Mouse (Mus musculus): ENCODE data around the gene Sept11. TPM values are rescaled to one million over a fixed set of nuclear protein-coding genes. Genes with fewer than 3 reads are reported as not detected.

Gene Sept11
- polyA plus RNA-seq, 1 experiment from 2014 or later = 92.8 TPM

DNA sequence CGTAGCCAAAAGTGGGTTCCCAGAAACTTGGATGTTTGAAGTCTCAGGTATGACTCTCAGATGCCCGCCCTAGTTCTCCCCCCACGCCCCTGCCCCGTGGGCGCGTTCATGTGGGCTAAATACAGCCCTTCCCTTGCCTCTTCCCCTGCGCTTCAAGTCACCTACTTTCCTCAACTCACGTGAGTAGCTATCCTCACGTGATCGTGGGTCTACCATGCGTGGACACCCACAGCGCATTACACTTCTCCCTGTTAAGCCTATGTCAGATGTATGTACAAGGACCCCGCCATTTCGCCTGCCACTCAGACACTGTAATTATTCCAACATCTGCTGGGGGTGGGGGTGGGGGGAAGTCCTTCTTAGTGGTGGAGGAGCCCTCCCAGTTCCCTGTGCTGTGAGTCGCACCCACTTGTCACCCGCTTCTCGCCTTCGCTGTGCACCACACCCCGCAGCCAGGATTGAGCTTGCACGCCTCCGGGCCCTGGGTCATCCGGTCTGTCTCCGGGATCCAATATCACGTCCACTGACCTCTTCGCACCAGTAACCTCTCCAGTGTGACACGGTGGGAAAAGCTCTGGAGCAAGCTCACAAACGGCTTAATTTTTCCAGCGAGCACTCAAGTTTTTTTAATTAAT, 973 bp upstream of the Sept11 start:
- H3K36me3 ChIP-seq (ENCODE audit: control insufficient read depth, insufficient read depth) = no peaks in the 10 kb centered on the region
- no peaks in the 10 kb centered on the region for H3K27me3 ChIP-seq (ENCODE audit: control insufficient read depth, insufficient read depth, low read length)
- peak; percentile 18 for ATAC-seq (replicated peaks; ENCODE audit: extremely low read depth, insufficient read depth, low FRiP score)
- no peaks in the 10 kb centered on the region for H3K9me3 ChIP-seq (replicated peaks; ENCODE audit: control insufficient read depth, low read length)
- 2% methylated on average over 28 of the region's 28 CpGs for WGBS
- H3K4me1 ChIP-seq (ENCODE audit: control insufficient read depth, insufficient read depth, low read length) = peaks cover 18% of the 10 kb centered on the region
- H3K4me2 ChIP-seq (ENCODE audit: low read depth, low read length) = peak overlapping the region; percentile 97
- peak overlapping the region; percentile 81 for H3K4me3 ChIP-seq (ENCODE audit: low read length)
- H3K9ac ChIP-seq (ENCODE audit: low read length) = peak overlapping the region; percentile 88
- H3K27ac ChIP-seq (ENCODE audit: low read length) = peak overlapping the region; percentile 86

DNA sequence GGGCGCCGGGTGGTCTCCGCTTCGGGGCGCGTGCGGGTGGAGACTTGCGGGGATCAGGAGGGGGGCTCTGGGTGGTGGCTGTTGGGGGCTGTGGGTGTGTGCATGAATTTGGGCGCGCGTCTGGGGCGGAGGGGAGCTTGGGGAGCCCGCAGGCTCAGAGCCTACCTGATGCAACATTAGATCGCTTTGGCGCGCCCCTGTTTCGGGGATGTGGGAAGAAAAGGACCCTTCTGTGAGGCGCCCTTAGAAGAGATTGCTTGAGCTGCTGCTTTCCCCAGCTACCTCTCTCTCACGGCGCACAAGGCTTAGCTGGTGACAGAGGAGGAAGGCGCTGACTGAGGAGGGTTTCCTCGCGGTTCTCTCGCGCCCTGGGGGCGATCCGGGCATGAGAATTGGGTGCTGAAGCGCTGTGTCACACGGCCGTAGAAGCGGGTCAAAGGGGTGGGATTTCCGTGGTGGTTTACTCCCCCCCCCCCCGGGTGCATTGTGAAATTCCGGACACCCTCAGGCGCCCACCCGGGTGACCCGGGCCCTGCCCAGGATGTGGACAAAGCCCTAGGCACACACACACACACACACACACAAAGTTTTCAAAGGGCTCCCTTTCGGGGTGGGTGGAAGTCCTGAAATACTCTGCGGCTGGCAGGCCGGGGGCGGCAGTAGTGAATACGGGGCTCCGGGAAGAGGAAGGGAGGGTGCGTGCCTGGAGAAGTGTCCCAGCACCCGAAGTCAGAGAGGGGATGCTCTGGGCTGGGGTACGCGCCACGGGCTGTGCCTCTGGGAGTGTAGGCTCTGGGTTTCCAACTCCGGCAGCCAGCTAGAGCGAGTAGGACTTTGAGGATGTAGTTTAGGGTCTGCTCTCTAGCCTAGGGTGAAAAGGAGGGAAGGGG, 646 bp downstream of the Sept11 start:
- Histone ChIP-seq H3K36me3 (ENCODE audit: control insufficient read depth, insufficient read depth) (no peaks in the 10 kb centered on the region), H3K9ac (ENCODE audit: low read length) (peak overlapping the region; percentile 88), H3K27ac (ENCODE audit: low read length) (peak overlapping the region; percentile 86), H3K9me3 (replicated peaks; ENCODE audit: control insufficient read depth, low read length) (no peaks in the 10 kb centered on the region), H3K4me3 (ENCODE audit: low read length) (peak overlapping the region; percentile 81), H3K27me3 (ENCODE audit: control insufficient read depth, insufficient read depth, low read length) (no peaks in the 10 kb centered on the region), H3K4me1 (ENCODE audit: control insufficient read depth, insufficient read depth, low read length) (peaks cover 29% of the 10 kb centered on the region), H3K4me2 (ENCODE audit: low read depth, low read length) (peak overlapping the region; percentile 97)
- peak; percentile 10 for ATAC-seq (replicated peaks; ENCODE audit: extremely low read depth, insufficient read depth, low FRiP score)
- WGBS = under 1% methylated on average over 50 of the region's 50 CpGs

DNA sequence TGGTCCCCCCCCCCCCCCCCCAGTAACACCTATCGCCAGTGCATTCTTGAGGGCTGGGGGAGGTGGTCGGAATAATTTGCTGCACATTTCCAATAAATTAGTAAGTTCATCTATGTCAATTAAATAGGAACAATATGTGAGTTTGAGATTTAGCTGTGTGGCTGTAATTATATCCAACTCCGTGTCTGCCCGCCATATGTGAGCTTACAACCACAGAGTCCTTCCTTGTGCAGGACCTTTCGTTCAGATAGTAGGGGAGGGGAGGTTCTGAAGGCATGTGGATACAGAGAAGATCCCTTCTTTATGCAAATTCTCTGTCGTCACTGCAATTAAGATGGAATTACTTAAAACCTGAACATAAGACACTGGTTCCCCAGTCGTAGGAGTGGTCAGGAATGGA, 2.1 kb downstream of the Sept11 start:
- 67% methylated on average over 7 of the region's 7 CpGs for WGBS
- H3K9ac ChIP-seq (ENCODE audit: low read length) = no peak overlapping the region; the same call in 1 of the 2 replicates

DNA sequence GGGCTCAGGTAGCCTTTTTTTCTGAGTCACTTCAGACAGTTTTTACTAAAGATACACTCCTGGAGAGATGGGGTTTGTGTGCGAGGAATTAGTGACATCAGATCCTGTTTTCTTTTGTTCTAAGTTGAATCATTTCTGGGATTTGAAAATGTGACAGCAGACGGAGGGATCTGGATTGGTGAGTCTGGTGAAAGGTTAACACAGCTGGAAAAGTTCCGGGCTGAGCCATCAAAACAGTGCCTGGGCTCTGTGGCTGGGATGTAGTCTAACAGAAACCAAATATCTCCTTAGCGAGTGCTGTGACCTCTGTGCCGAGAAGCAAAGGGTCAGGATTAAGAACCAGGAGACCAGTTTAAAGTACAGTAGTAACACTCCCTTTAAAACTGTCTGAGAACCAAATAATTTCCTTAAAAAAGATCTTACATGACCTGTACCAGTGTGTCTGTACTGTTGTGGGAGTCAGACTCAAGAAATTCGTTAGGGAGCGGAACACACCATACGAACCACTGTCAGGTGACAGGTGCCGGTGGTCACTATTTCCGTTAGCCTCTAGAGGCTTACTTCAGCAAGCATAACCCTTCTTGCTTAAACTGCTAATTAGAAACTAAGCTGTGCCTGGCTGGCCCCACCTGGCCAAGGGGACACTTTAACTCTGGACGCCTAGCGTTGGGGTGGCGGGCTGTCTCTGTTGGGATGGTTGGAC, 4.1 kb downstream of the Sept11 start:
- no peaks in the 10 kb centered on the region for H3K36me3 ChIP-seq (ENCODE audit: control insufficient read depth, insufficient read depth)
- no peaks in the 10 kb centered on the region for H3K27me3 ChIP-seq (ENCODE audit: control insufficient read depth, insufficient read depth, low read length)
- WGBS = 75% methylated on average over 13 of the region's 13 CpGs

More for the DNA sequence above, 2.1 kb downstream of the Sept11 start:
- no peaks in the 10 kb centered on the region for H3K27me3 ChIP-seq (ENCODE audit: control insufficient read depth, insufficient read depth, low read length)
- H3K27ac ChIP-seq (ENCODE audit: low read length) = no peak overlapping the region
- H3K36me3 ChIP-seq (ENCODE audit: control insufficient read depth, insufficient read depth) = no peaks in the 10 kb centered on the region
- no peak for ATAC-seq (replicated peaks; ENCODE audit: extremely low read depth, insufficient read depth, low FRiP score)
- no peaks in the 10 kb centered on the region for H3K9me3 ChIP-seq (replicated peaks; ENCODE audit: control insufficient read depth, low read length)
- H3K4me2 ChIP-seq (ENCODE audit: low read depth, low read length) = peak overlapping the region; percentile 97
- peak overlapping the region; percentile 81 for H3K4me3 ChIP-seq (ENCODE audit: low read length)
- peaks cover 35% of the 10 kb centered on the region for H3K4me1 ChIP-seq (ENCODE audit: control insufficient read depth, insufficient read depth, low read length)

DNA sequence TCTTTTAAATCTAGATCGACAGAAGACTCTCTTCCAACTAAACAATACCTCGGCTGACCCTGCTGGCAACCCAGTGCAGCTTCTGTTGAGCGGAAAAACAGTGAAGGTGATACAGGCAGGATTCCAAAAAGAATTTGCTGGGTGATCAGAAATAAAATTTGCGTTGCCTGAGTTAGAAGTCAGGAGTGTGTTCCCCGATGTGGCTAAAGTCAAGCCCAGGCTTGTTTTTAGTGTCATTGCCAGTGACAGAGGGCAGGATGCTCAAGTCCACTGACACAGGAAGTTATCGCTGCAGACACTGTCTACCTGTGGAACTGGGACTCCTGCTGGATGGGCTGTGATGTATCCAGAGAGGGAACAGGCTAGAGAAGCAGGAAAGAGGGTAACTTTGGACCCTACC, 5.0 kb downstream of the Sept11 start:
- H3K4me1 ChIP-seq (ENCODE audit: control insufficient read depth, insufficient read depth, low read length) = peaks cover 31% of the 10 kb centered on the region
- no peaks in the 10 kb centered on the region for H3K27me3 ChIP-seq (ENCODE audit: control insufficient read depth, insufficient read depth, low read length)
- no peaks in the 10 kb centered on the region for H3K36me3 ChIP-seq (ENCODE audit: control insufficient read depth, insufficient read depth)
- peak overlapping the region; percentile 7; the same call in 1 of the 2 replicates for H3K4me2 ChIP-seq (ENCODE audit: low read depth, low read length)
- no peaks in the 10 kb centered on the region for H3K9me3 ChIP-seq (replicated peaks; ENCODE audit: control insufficient read depth, low read length)
- no peak overlapping the region for H3K4me3 ChIP-seq (ENCODE audit: low read length)
- no peak overlapping the region for H3K9ac ChIP-seq (ENCODE audit: low read length)
- ATAC-seq (replicated peaks; ENCODE audit: extremely low read depth, insufficient read depth, low FRiP score) = no peak
- 60% methylated on average over 6 of the region's 6 CpGs for WGBS
- no peak overlapping the region for H3K27ac ChIP-seq (ENCODE audit: low read length)

More for the DNA sequence above, 4.1 kb downstream of the Sept11 start:
- no peak for ATAC-seq (replicated peaks; ENCODE audit: extremely low read depth, insufficient read depth, low FRiP score)
- H3K4me2 ChIP-seq (ENCODE audit: low read depth, low read length) = no peak overlapping the region
- no peak overlapping the region for H3K4me3 ChIP-seq (ENCODE audit: low read length)
- no peak overlapping the region for H3K27ac ChIP-seq (ENCODE audit: low read length)
- H3K9ac ChIP-seq (ENCODE audit: low read length) = no peak overlapping the region
- peaks cover 31% of the 10 kb centered on the region for H3K4me1 ChIP-seq (ENCODE audit: control insufficient read depth, insufficient read depth, low read length)
- H3K9me3 ChIP-seq (replicated peaks; ENCODE audit: control insufficient read depth, low read length) = no peaks in the 10 kb centered on the region

DNA sequence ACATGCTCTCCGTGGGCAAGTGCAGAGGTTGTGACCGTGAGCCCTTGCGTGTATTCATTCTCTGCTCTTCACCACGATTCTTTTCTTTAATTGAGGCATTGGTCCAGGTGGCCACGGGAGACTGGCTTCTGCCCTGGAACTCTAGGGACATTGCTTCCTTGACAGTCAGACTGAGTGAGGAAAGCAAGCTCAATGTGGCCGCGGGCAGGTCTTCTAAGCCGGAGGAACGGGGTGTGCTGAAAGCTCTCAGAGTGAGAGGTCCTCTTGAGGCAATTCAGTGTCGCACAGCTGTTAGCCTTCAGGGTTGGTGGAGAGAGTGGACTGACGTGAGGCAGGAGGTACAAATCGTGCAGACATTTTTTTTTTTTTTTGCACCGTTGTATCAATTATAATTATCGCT, 5.6 kb downstream of the Sept11 start:
- peak overlapping the region; percentile 2; the same call in 1 of the 2 replicates for H3K27ac ChIP-seq (ENCODE audit: low read length)
- no peak for ATAC-seq (replicated peaks; ENCODE audit: extremely low read depth, insufficient read depth, low FRiP score)
- 42% methylated on average over 14 of the region's 14 CpGs for WGBS
- H3K4me1 ChIP-seq (ENCODE audit: control insufficient read depth, insufficient read depth, low read length) = peaks cover 31% of the 10 kb centered on the region
- H3K4me2 ChIP-seq (ENCODE audit: low read depth, low read length) = peak overlapping the region; percentile 7; the same call in 1 of the 2 replicates
- H3K9ac ChIP-seq (ENCODE audit: low read length) = no peak overlapping the region
- no peaks in the 10 kb centered on the region for H3K9me3 ChIP-seq (replicated peaks; ENCODE audit: control insufficient read depth, low read length)
- no peak overlapping the region for H3K4me3 ChIP-seq (ENCODE audit: low read length)
- no peaks in the 10 kb centered on the region for H3K36me3 ChIP-seq (ENCODE audit: control insufficient read depth, insufficient read depth)
- no peaks in the 10 kb centered on the region for H3K27me3 ChIP-seq (ENCODE audit: control insufficient read depth, insufficient read depth, low read length)

DNA sequence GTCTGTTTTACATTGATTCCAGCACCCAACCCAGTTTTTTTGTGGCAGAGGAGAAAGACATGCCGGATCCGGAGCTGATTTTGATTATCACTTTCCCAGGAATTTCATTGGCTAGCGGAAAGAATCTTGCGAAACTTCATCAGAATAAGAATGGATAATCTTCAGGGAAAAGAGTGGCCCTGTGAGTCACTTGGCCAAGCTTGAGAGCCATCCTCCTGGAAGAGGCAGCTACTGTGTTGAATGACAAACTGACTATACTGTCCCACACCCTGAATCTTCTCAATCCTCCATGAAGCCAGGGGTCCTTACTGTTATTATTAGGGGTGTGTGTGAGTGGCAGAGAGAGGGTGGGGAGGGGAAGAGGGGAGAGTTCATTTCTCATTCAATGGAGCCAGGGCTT, 7.7 kb downstream of the Sept11 start:
- H3K4me1 ChIP-seq (ENCODE audit: control insufficient read depth, insufficient read depth, low read length) = peaks cover 29% of the 10 kb centered on the region
- ATAC-seq (replicated peaks; ENCODE audit: extremely low read depth, insufficient read depth, low FRiP score) = no peak
- H3K4me3 ChIP-seq (ENCODE audit: low read length) = no peak overlapping the region
- H3K27me3 ChIP-seq (ENCODE audit: control insufficient read depth, insufficient read depth, low read length) = no peaks in the 10 kb centered on the region
- 82% methylated on average over 4 of the region's 4 CpGs for WGBS
- no peaks in the 10 kb centered on the region for H3K9me3 ChIP-seq (replicated peaks; ENCODE audit: control insufficient read depth, low read length)
- H3K4me2 ChIP-seq (ENCODE audit: low read depth, low read length) = peak overlapping the region; percentile 16; the same call in 1 of the 2 replicates
- H3K36me3 ChIP-seq (ENCODE audit: control insufficient read depth, insufficient read depth) = no peaks in the 10 kb centered on the region
- no peak overlapping the region for H3K9ac ChIP-seq (ENCODE audit: low read length)
- H3K27ac ChIP-seq (ENCODE audit: low read length) = peak overlapping the region; percentile 58

DNA sequence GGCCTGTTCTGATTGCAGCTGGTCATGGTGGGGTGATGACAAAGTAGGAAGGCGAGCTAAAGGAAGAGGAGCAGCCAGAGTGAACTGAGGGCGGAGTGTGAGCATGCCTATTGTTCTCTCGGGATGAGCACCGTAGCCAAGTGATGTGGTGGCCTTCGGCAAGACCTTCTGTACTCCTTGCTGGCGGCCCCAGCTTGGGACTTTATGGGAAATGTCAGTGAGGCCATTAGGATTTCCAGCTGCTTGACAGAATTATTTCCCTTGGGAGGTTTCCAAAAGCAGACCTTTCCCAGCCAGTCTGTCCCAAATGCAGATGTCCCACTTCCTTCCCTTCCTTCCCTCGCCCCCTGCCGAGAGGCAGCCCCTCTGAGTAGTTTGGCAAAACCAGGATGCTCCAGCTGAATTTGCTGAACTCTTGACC, 8.1 kb downstream of the Sept11 start:
- Histone ChIP-seq H3K9me3 (replicated peaks; ENCODE audit: control insufficient read depth, low read length) (no peaks in the 10 kb centered on the region), H3K9ac (ENCODE audit: low read length) (no peak overlapping the region), H3K4me1 (ENCODE audit: control insufficient read depth, insufficient read depth, low read length) (peaks cover 29% of the 10 kb centered on the region), H3K4me2 (ENCODE audit: low read depth, low read length) (no peak overlapping the region; the same call in 1 of the 2 replicates), H3K27me3 (ENCODE audit: control insufficient read depth, insufficient read depth, low read length) (no peaks in the 10 kb centered on the region), H3K36me3 (ENCODE audit: control insufficient read depth, insufficient read depth) (no peaks in the 10 kb centered on the region), H3K4me3 (ENCODE audit: low read length) (no peak overlapping the region), H3K27ac (ENCODE audit: low read length) (peak overlapping the region; percentile 58)
- peak; percentile 56 for ATAC-seq (replicated peaks; ENCODE audit: extremely low read depth, insufficient read depth, low FRiP score)
- 54% methylated on average over 8 of the region's 8 CpGs for WGBS

Data from heart, embryonic 16.5 days (tissue).